ENCODE assay signal across 8 mouse cellular contexts in genomic region chr8:72493381-72493780, GRCm38 (mm10). TPM values are rescaled to one million over a fixed set of nuclear protein-coding genes. Genes with fewer than 3 reads are reported as not detected.
A peak's percentile ranks its signal among the peaks of the same experiment; 100 is the strongest.
DNase-seq lines count a peak whose midpoint lies in the region; ATAC-seq and TF ChIP-seq lines count a peak whose summit lies in the region.

No protein-coding gene starts in this region.

- H3K27ac ChIP-seq in lung, embryonic 14.5 days (ENCODE audit: low read depth): peak overlapping the region; percentile 71; the same call in 1 of the 2 replicates
- peak overlapping the region; percentile 65 for H3K27ac ChIP-seq in hindbrain, embryonic 16.5 days (ENCODE audit: low read depth, low read length)

- TF ChIP-seq POLR2A in myocyte (IDR thresholded peaks at IDR 0.05; ENCODE audit: insufficient read length, low read depth): no peak

- no peak for TF ChIP-seq CTCF in lung, embryonic 14.5 days (IDR thresholded peaks at IDR 0.05; ENCODE audit: low read depth)

- peaks cover 52% of the 10 kb centered on the region for H3K36me3 ChIP-seq in lung, embryonic 14.5 days (ENCODE audit: insufficient read depth)
- H3K36me3 ChIP-seq in hindbrain, embryonic 16.5 days (ENCODE audit: control insufficient read depth, insufficient read depth, low read length): peaks cover 19% of the 10 kb centered on the region
- H3K36me3 ChIP-seq in myocyte (ENCODE audit: control insufficient read depth, insufficient read depth): peaks cover 6% of the 10 kb centered on the region

- H3K4me3 ChIP-seq in lung, embryonic 14.5 days (ENCODE audit: low read depth, low read length): peak overlapping the region; percentile 96
- peak overlapping the region; percentile 84 for H3K4me3 ChIP-seq in hindbrain, embryonic 16.5 days (ENCODE audit: low read length)
- peak overlapping the region; percentile 50 for H3K4me3 ChIP-seq in myocyte

- peak overlapping the region; percentile 62 for H3K9ac ChIP-seq in lung, embryonic 14.5 days
- H3K9ac ChIP-seq in hindbrain, embryonic 16.5 days (ENCODE audit: low read depth, low read length): peak overlapping the region; percentile 67

- 12% methylated on average over 8 of the region's 8 CpGs for WGBS in lung, embryonic 14.5 days
- 15% methylated on average over 8 of the region's 8 CpGs for WGBS in hindbrain, embryonic 16.5 days

- peak; percentile 10 for DNase-seq in lung, embryonic 14.5 days
- no peak for DNase-seq in lung, adult 18-20 months
- DNase-seq in embryo, embryonic 9.5 days (ENCODE audit: extremely low spot score): peak; percentile 20
- no peak for DNase-seq in urinary bladder, postnatal 10 days (ENCODE audit: low spot score)
- DNase-seq in spleen, adult 18-20 months: no peak

- H3K9me3 ChIP-seq in lung, embryonic 14.5 days (ENCODE audit: low read depth, low read length): no peaks in the 10 kb centered on the region
- H3K9me3 ChIP-seq in hindbrain, embryonic 16.5 days (ENCODE audit: control insufficient read depth, low read length): no peaks in the 10 kb centered on the region

- ATAC-seq in lung, embryonic 14.5 days (ENCODE audit: insufficient read depth): no peak
- no peak for ATAC-seq in hindbrain, embryonic 16.5 days
- ATAC-seq in monocyte, adult 5-6 weeks (replicated peaks; ENCODE audit: insufficient number of reproducible peaks, low FRiP score, low TSS enrichment, poor library complexity, severe bottlenecking): no peak

- peak overlapping the region; percentile 88 for H3K4me2 ChIP-seq in lung, embryonic 14.5 days
- peak overlapping the region; percentile 91 for H3K4me2 ChIP-seq in hindbrain, embryonic 16.5 days (ENCODE audit: low read length)
- peak overlapping the region; percentile 74 for H3K4me2 ChIP-seq in myocyte (ENCODE audit: low read depth)

- H3K79me2 ChIP-seq in myocyte (ENCODE audit: control insufficient read depth, insufficient read depth): peaks cover 50% of the 10 kb centered on the region

- H3ac ChIP-seq in myocyte (ENCODE audit: control insufficient read depth, insufficient read length): peak overlapping the region; percentile 71

- no peaks in the 10 kb centered on the region for H3K27me3 ChIP-seq in lung, embryonic 14.5 days (ENCODE audit: insufficient read depth, low read length)
- H3K27me3 ChIP-seq in hindbrain, embryonic 16.5 days (replicated peaks; ENCODE audit: control insufficient read depth, insufficient read depth, low read length): no peaks in the 10 kb centered on the region
- no peaks in the 10 kb centered on the region for H3K27me3 ChIP-seq in myocyte (ENCODE audit: control insufficient read depth, insufficient read depth, insufficient read length)

- peaks cover 5% of the 10 kb centered on the region; the same call in 1 of the 2 replicates for H3K4me1 ChIP-seq in lung, embryonic 14.5 days (ENCODE audit: insufficient read depth)
- H3K4me1 ChIP-seq in hindbrain, embryonic 16.5 days (ENCODE audit: control insufficient read depth, insufficient read depth, low read depth, low read length): peaks cover 24% of the 10 kb centered on the region

TF ChIP-seq in myocyte, 11 proteins besides CTCF, POLR2A, EP300 and RAD21:
- TF ChIP-seq TCF3 (IDR thresholded peaks at IDR 0.05; ENCODE audit: insufficient read length, low read depth): no peak
- no peak for TF ChIP-seq E2F4 (IDR thresholded peaks at IDR 0.05; ENCODE audit: insufficient read depth)
- TF ChIP-seq USF1 (IDR thresholded peaks at IDR 0.05; ENCODE audit: low read depth): no peak
- no peak for TF ChIP-seq REST (IDR thresholded peaks at IDR 0.05; ENCODE audit: insufficient read depth, insufficient read length)
- no peak for TF ChIP-seq MAX (IDR thresholded peaks at IDR 0.05; ENCODE audit: low read depth)
- no peak for TF ChIP-seq TCF12 (IDR thresholded peaks at IDR 0.05; ENCODE audit: insufficient read depth, poor library complexity, severe bottlenecking)
- TF ChIP-seq MYOD1 (IDR thresholded peaks at IDR 0.05; ENCODE audit: control insufficient read depth in 1 of 3, insufficient read length in 2 of 3, low read depth in 2 of 3): no peak
- TF ChIP-seq POLR2AphosphoS2 (IDR thresholded peaks at IDR 0.05; ENCODE audit: insufficient read length, low read depth): no peak
- TF ChIP-seq SRF (IDR thresholded peaks at IDR 0.05; ENCODE audit: control insufficient read depth, insufficient read length, low read depth): no peak
- TF ChIP-seq MYOG (IDR thresholded peaks at IDR 0.05; ENCODE audit: control insufficient read depth in 1 of 3, insufficient read depth in 1 of 3, insufficient read length in 2 of 3, low read depth in 2 of 3): no peak
- TF ChIP-seq CEBPB (IDR thresholded peaks at IDR 0.05; ENCODE audit: insufficient read depth, poor library complexity, severe bottlenecking): no peak

RNA-seq across cellular contexts. Expression of gene Slc35e1, which starts 1.0 kb away (rescaled TPM):
- 21.5 and 24.4 TPM in 2 replicates for polyA plus RNA-seq in lung, embryonic 14.5 days (2014; fragmentation: Nextera tagmentation; extraction: Ambion mirVana)
- 5.7 and 8.2 TPM in 2 replicates for polyA plus RNA-seq in hindbrain, embryonic 16.5 days (2015; fragmentation: Nextera tagmentation; extraction: Ambion mirVana)
- 25.9 TPM for polyA plus RNA-seq in myocyte (2012; fragmentation: generic; extraction: Trizol)
- total RNA-seq in monocyte, adult 5-6 weeks (2017): 35.6 to 42.2 TPM (median 39.3 TPM) in 3 replicates

RNA-seq across cellular contexts. Expression of gene Cherp, which starts 18.4 kb away (rescaled TPM):
- polyA plus RNA-seq in lung, embryonic 14.5 days (2014; fragmentation: Nextera tagmentation; extraction: Ambion mirVana): 71.6 and 80.2 TPM in 2 replicates
- polyA plus RNA-seq in hindbrain, embryonic 16.5 days (2015; fragmentation: Nextera tagmentation; extraction: Ambion mirVana): 40.0 and 62.2 TPM in 2 replicates
- 39.9 TPM for polyA plus RNA-seq in myocyte (2012; fragmentation: generic; extraction: Trizol)
- 16.7 to 20.2 TPM (median 18.6 TPM) in 3 replicates for total RNA-seq in monocyte, adult 5-6 weeks (2017)

RNA-seq across cellular contexts. Expression of gene 1700030K09Rik, which starts 49.7 kb away (rescaled TPM):
- 13.6 and 17.2 TPM in 2 replicates for polyA plus RNA-seq in lung, embryonic 14.5 days (2014; fragmentation: Nextera tagmentation; extraction: Ambion mirVana)
- polyA plus RNA-seq in hindbrain, embryonic 16.5 days (2015; fragmentation: Nextera tagmentation; extraction: Ambion mirVana): 16.0 and 16.4 TPM in 2 replicates
- polyA plus RNA-seq in myocyte (2012; fragmentation: generic; extraction: Trizol): 7.3 TPM
- 1.2 to 3.6 TPM (median 3.4 TPM) in 3 replicates for total RNA-seq in monocyte, adult 5-6 weeks (2017)

RNA-seq across cellular contexts. Expression of gene Calr3, which starts 49.7 kb away (rescaled TPM):
- polyA plus RNA-seq in lung, embryonic 14.5 days (2014; fragmentation: Nextera tagmentation; extraction: Ambion mirVana): 1.0 and 1.9 TPM in 2 replicates
- 1.2 and 1.4 TPM in 2 replicates for polyA plus RNA-seq in hindbrain, embryonic 16.5 days (2015; fragmentation: Nextera tagmentation; extraction: Ambion mirVana)
- 0.38 TPM for polyA plus RNA-seq in myocyte (2012; fragmentation: generic; extraction: Trizol)
- 0.64 TPM in 1 of 3 replicates, not detected in the others for total RNA-seq in monocyte, adult 5-6 weeks (2017)

RNA-seq across cellular contexts. Expression of gene Med26, which starts 54.7 kb away (rescaled TPM):
- polyA plus RNA-seq in lung, embryonic 14.5 days (2014; fragmentation: Nextera tagmentation; extraction: Ambion mirVana): 16.7 and 17.5 TPM in 2 replicates
- 15.5 and 17.3 TPM in 2 replicates for polyA plus RNA-seq in hindbrain, embryonic 16.5 days (2015; fragmentation: Nextera tagmentation; extraction: Ambion mirVana)
- polyA plus RNA-seq in myocyte (2012; fragmentation: generic; extraction: Trizol): 7.6 TPM
- 4.2 to 8.0 TPM (median 4.8 TPM) in 3 replicates for total RNA-seq in monocyte, adult 5-6 weeks (2017)

Comparison
In these comparisons a context has a peak if more than half of its experiments do, and no peak if none do; other contexts are left out.
1. DNase-seq: peak in lung, embryonic 14.5 days (single experiment) and embryo, embryonic 9.5 days (single experiment); none in lung, adult 18-20 months (0 of 2), urinary bladder, postnatal 10 days (single experiment) and spleen, adult 18-20 months (0 of 2).
2. Peak in every context shown above with its lines, with median percentiles within 50 percentile points of each other: H3K4me2 ChIP-seq and H3K4me3 ChIP-seq.